Mouse (Mus musculus): Measurements from ENCODE around the gene Gm2a.

DNA sequence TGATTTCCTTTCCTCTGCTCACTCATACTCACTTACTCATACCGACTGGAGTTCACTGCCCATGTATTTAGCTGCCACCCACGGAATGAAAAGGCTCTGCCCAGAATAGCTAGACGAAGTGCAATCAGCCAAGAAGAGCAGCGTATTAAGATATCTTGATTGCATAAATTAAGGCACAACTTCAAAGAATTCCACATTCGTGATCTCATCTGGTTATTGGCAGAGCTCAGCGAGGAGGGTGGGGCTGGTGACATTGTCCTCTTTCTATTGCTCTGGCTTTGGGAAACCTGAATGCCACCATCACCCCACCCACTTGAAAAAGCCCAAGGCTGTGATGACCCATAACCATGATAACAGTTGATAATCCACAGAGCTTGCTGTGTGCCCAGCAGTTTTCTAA is 30.0 kb downstream of the Gm2a start:
- TF ChIP-seq CTCF (IDR thresholded peaks at IDR 0.05; ENCODE audit: low read depth, low read length) (no peak), POLR2A (IDR thresholded peaks at IDR 0.05; ENCODE audit: borderline replicate concordance, low read depth, low read length) (no peak)

All from bone marrow macrophage, adult 2 months (primary cell).